Mouse (Mus musculus) cortical plate, adult 2 months (tissue): ENCODE results near the gene Taar7f. TPM values are rescaled to one million over a fixed set of nuclear protein-coding genes. Genes with fewer than 3 reads are reported as not detected.

Experiments
- H3K27ac ChIP-seq: fragments of 200-500 bp; 2 replicates; pipeline ENCODE4 v1.5.1; 2012; ENCODE audit warnings: low read length, control low read depth, inconsistent platforms; ENCODE audit not compliant: insufficient read depth
- H3K4me1 ChIP-seq: fragments of 200-500 bp; 2 replicates; pipeline ENCODE4 v1.6.1; 2011; ENCODE audit warnings: low read length; ENCODE audit not compliant: control insufficient read depth, insufficient read depth
- H3K4me3 ChIP-seq: fragments of 200-500 bp; 2 replicates; pipeline ENCODE4 v1.5.1; 2011; ENCODE audit warnings: mild to moderate bottlenecking, low read length, control low read depth; ENCODE audit not compliant: insufficient read depth
- CTCF ChIP-seq: fragments of 200-500 bp; IDR thresholded peaks from 2 replicates; pipeline ENCODE4 v1.5.1; 2011; ENCODE audit warnings: mild to moderate bottlenecking, control low read depth, low read length; ENCODE audit not compliant: insufficient read depth; ENCODE audit errors: extremely low read depth
- POLR2A ChIP-seq: fragments of 200-500 bp; IDR thresholded peaks from 2 replicates; pipeline ENCODE4 v1.6.1; 2011; ENCODE audit warnings: mild to moderate bottlenecking, low read length, control low read depth; ENCODE audit not compliant: insufficient read depth; ENCODE audit errors: extremely low read depth
- polyA plus RNA-seq: library from polyadenylated mRNA; depleted of rRNA; stranded (reverse); fragments of >200 nt; gene quantifications from 2 replicates; pipeline ENCODE4 v1.2.3, GENCODE M21; 2012; rRNA removed

The Taar7f gene
- polyA plus RNA-seq, result not detected in 2 replicates

DNA sequence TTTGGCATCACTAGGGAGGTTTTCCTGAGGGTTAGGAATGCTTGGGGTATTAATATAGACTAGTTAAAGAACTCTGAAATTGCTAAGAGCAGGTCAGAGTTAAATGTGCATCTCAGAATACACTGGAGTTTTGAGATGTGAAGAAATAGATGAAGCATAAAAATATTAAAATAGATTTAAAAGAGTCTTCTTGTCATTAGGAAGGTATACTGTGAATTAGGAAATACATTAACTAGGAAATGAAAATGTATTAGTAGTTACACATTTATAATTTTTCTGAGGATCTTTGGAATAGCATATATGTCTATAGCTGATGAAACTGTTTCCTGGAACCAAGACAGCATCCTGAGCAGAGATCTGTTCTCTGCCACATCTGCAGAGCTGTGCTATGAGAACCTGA, at the start of gene Taar7f:
TSS of gene Taar7f (plus strand) at position 301 of the 400 bp plus-strand sequence.
- TF ChIP-seq CTCF, result no peak
- TF ChIP-seq POLR2A, result no peak
- no peak within 1 kb of the TSS for H3K4me3 ChIP-seq
- no peak within 1 kb of the TSS for H3K27ac ChIP-seq
- no peaks in the 10 kb centered on the region for H3K4me1 ChIP-seq

DNA sequence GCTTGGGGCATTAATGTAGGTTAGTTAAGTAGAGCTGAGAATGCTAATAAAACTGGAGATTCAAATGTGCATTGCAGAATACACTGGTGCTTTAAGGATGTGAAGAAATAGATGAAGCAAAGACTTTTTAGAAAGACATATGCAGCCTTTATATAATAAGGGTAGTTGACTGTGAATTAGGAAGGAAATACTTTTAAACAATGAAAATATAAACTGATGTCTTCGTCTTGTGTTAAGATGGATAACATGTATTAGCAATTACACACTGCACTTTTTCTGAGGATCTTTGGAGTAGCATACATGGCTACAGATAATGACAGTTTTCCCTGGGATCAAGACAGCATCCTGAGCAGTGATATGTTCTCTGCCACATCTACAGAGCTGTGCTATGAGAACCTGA, 49.7 kb upstream of the Taar7f start, which contains the start of gene Taar7b:
TSS of gene Taar7b (plus strand) at position 301 of the 400 bp plus-strand sequence.
- Histone ChIP-seq H3K4me3 (no peak within 1 kb of the TSS), H3K4me1 (no peaks in the 10 kb centered on the region), H3K27ac (no peak within 1 kb of the TSS)
- TF ChIP-seq CTCF (no peak), POLR2A (no peak)

GRCm38 (mm10) chr10:24006442-24006841, 42.9 kb upstream of the Taar7f start:
- Histone ChIP-seq H3K27ac (no peak overlapping the region), H3K4me1 (no peaks in the 10 kb centered on the region), H3K4me3 (no peak overlapping the region)
- no peak for TF ChIP-seq POLR2A

GRCm38 (mm10) chr10:24007034-24007433, 42.3 kb upstream of the Taar7f start:
- TF ChIP-seq POLR2A, result no peak
- TF ChIP-seq CTCF, result no peak
- no peak overlapping the region for H3K4me3 ChIP-seq
- H3K4me1 ChIP-seq, result no peaks in the 10 kb centered on the region
- H3K27ac ChIP-seq, result no peak overlapping the region

GRCm38 (mm10) chr10:24008143-24008542, 41.2 kb upstream of the Taar7f start:
- H3K4me3 ChIP-seq, result no peak overlapping the region
- H3K27ac ChIP-seq, result no peak overlapping the region
- H3K4me1 ChIP-seq, result no peaks in the 10 kb centered on the region
- TF ChIP-seq CTCF, result no peak
- no peak for TF ChIP-seq POLR2A

DNA sequence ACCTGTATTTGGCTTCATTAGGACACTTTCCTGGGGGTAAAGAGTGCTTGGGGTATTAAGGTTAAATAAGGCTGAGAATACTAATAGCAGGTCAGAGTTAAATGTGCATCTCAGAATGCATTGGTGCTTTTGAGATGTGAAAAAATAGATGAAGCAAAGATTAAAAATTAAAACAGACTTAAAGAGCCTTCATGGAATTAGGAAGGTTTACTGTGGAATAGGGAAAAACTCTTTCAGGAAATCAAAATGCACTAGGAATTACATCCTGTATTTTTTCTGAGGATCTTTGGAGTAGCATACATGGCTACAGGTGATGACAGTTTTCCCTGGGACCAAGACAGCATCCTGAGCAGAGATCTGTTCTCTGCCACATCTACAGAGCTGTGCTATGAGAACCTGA, 22.4 kb upstream of the Taar7f start, which contains the start of gene Taar7d:
TSS of gene Taar7d (plus strand) at position 301 of the 400 bp plus-strand sequence.
- TF ChIP-seq CTCF (no peak), POLR2A (no peak)
- H3K4me1 ChIP-seq, result no peaks in the 10 kb centered on the region
- H3K27ac ChIP-seq, result no peak within 1 kb of the TSS
- H3K4me3 ChIP-seq, result no peak within 1 kb of the TSS

- no peak overlapping the region for H3K27ac ChIP-seq
- H3K4me1 ChIP-seq, result no peaks in the 10 kb centered on the region
- no peak for TF ChIP-seq POLR2A
- TF ChIP-seq CTCF, result no peak
- no peak overlapping the region for H3K4me3 ChIP-seq
Observed at GRCm38 (mm10) chr10:24031347-24031746, 18.0 kb upstream of the Taar7f start.

DNA sequence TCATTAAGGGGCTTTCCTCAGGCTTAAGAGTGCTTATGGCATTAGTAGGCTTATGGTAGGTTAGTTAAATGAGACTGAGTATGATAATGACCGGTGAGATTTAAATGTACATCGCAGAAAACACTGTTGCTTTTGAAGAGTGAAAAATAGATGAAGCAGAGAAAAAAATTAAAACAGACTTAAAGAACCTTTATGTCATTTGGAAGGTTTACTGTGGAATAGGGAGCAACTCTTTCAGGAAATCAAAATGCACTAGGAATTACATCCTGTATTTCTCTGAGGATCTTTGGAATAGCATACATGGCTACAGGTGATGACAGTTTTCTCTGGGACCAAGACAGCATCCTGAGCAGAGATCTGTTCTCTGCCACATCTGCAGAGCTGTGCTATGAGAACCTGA, 12.0 kb upstream of the Taar7f start, which contains the start of gene Taar7e:
TSS of gene Taar7e (plus strand) at position 301 of the 400 bp plus-strand sequence.
- Histone ChIP-seq H3K27ac (no peak within 1 kb of the TSS), H3K4me3 (no peak within 1 kb of the TSS), H3K4me1 (no peaks in the 10 kb centered on the region)
- no peak for TF ChIP-seq POLR2A
- no peak for TF ChIP-seq CTCF

DNA sequence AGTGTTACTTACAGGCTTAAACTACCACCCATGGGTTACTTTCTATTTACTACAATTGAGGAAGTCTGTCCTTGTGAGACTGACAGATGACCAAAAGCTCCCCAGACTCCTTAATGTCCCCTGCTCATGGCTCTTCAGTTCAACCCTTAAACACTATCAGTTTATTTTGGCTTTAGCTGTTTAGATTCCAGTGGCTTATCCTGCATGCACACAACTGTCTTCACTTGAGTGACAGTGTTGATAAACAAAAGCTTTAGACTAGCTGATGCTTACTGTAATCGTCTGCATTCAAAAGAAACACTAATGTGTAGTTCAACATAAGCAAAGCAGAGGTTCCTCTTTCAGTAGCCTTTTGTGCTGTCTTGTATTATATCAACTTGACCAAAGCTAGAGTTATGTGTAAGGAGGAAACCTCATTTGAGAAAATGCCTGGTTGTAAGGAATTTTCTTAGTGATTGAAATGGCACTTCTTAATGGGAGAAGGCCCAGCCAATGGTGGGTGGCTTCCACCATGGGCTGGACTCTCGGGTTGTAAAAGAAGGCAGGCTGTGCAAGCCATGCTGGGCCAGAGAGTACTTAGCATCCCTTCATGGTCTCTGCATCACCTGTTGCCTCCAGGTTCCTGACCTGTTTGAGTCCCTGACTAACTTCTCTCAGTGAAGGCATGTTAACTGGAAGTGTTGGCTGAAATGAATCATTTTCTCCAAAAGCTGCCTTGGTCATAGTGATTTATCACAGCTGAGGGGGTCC, 9.0 kb upstream of the Taar7f start:
- no peak overlapping the region for H3K4me3 ChIP-seq
- no peak for TF ChIP-seq POLR2A
- TF ChIP-seq CTCF, result no peak

DNA sequence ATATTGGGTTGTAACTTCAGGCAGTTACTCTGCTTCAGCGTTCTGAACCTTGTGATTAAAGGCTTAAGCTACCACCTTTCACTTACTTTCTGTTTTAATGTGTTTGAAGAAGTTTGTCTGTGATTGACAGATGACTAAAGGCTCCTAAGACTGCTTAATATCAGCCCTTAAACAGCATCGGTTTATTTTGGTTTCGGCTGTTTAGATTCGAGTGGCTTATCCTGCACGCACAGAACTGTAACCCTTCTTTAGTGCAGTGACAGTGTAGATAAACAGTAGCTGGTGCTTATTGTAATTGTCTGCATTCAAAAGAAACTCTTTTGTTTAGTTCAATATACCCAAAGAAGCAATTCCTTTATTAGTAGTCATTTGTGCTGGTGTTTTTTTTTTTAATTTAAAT, 2.7 kb downstream of the Taar7f start:
- TF ChIP-seq POLR2A (no peak), CTCF (no peak)
- H3K4me1 ChIP-seq, result no peaks in the 10 kb centered on the region
- no peak overlapping the region for H3K27ac ChIP-seq
- no peak overlapping the region for H3K4me3 ChIP-seq

More for the DNA sequence above, 9.0 kb upstream of the Taar7f start:
- H3K4me1 ChIP-seq, result no peaks in the 10 kb centered on the region
- H3K27ac ChIP-seq, result no peak overlapping the region
